Mouse (Mus musculus): Measurements from ENCODE around the gene Gm42421.

DNA sequence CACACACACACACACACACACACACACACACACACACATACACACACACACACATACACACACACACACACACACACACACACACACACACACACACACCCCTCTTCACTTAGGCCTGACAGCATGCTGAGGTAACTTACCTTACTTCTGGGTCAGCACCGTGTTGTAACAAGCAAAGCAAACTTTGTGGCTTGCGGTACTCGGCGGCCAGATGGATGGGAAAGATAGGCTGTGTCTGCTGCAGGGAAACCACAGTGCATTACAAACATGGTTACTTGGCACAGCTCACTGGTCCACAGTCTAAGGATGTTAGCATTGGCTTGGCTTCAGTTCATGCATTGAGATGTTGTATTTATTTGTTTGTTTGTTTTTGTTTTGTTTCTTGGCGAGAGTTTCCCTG is 34.6 kb upstream of the Gm42421 start:
- TF ChIP-seq EP300 (IDR thresholded peaks at IDR 0.05; ENCODE audit: insufficient read depth, low read depth, low read length): no peak
- no peak for TF ChIP-seq POLR2A (IDR thresholded peaks at IDR 0.05; ENCODE audit: insufficient read depth, low read length)
